Mouse (Mus musculus) thymus, adult 2 months (tissue): ENCODE measurements around the gene Gm21983. TPM values are rescaled to one million over a fixed set of nuclear protein-coding genes. Genes with fewer than 3 reads are reported as not detected.

ENCODE experiments used
- DNase-seq: peaks from one replicate; pipeline ENCODE4 v3.0.0; 2021
- H3K27ac ChIP-seq: fragments of 200-500 bp; 2 replicates; pipeline ENCODE4 v1.5.1; 2012; ENCODE audit warnings: low read length, control low read depth; ENCODE audit not compliant: control insufficient read depth, insufficient read depth
- H3K27me3 ChIP-seq: fragments of 200-500 bp; 2 replicates; pipeline ENCODE4 v1.6.1; 2012; ENCODE audit warnings: mild to moderate bottlenecking, low read length, moderate library complexity, mixed read lengths; ENCODE audit not compliant: control insufficient read depth, insufficient read depth
- H3K36me3 ChIP-seq: fragments of 200-500 bp; 2 replicates; pipeline ENCODE4 v1.6.1; 2012; ENCODE audit warnings: mild to moderate bottlenecking, low read length, moderate library complexity; ENCODE audit not compliant: control insufficient read depth, insufficient read depth
- H3K4me1 ChIP-seq: fragments of 200-500 bp; replicated peaks from 2 replicates; pipeline ENCODE4 v1.6.1; 2012; ENCODE audit warnings: low read length; ENCODE audit not compliant: control insufficient read depth, insufficient read depth
- H3K4me3 ChIP-seq: fragments of 200-500 bp; 2 replicates; pipeline ENCODE4 v1.5.1; 2012; ENCODE audit warnings: mild to moderate bottlenecking, low read length, control low read depth, moderate library complexity; ENCODE audit not compliant: control insufficient read depth, insufficient read depth
- CTCF ChIP-seq: fragments of 200-500 bp; IDR thresholded peaks from 2 replicates; pipeline ENCODE4 v1.5.1; 2012; ENCODE audit warnings: mild to moderate bottlenecking, control low read depth, low read length, moderate library complexity, borderline replicate concordance; ENCODE audit not compliant: control insufficient read depth, poor library complexity, insufficient read depth; ENCODE audit errors: extremely low read depth
- POLR2A ChIP-seq: fragments of 200-500 bp; IDR thresholded peaks from 2 replicates; pipeline ENCODE4 v1.6.1; 2012; ENCODE audit warnings: mild to moderate bottlenecking, low read length, control low read depth, moderate library complexity; ENCODE audit not compliant: control insufficient read depth, poor library complexity, insufficient read depth; ENCODE audit errors: extremely low read depth
- polyA plus RNA-seq: library from polyadenylated mRNA; depleted of rRNA; stranded (reverse); fragments of >200 nt; gene quantifications from 2 replicates; pipeline ENCODE4 v1.2.3, GENCODE M21; 2012; rRNA removed

The Gm21983 gene
- polyA plus RNA-seq, 1 experiment = not detected

- H3K4me3 ChIP-seq = no peak within 1 kb of the TSS
- no peak for DNase-seq
- no peaks in the 10 kb centered on the region for H3K4me1 ChIP-seq
- H3K36me3 ChIP-seq = no peaks in the 10 kb centered on the region
- no peak within 1 kb of the TSS for H3K27ac ChIP-seq
- TF ChIP-seq CTCF (no peak), POLR2A (no peak)
- H3K27me3 ChIP-seq = no peaks in the 10 kb centered on the region
Observed at GRCm38 (mm10) chr7:27119676-27120075, 61.2 kb downstream of the Gm21983 start, which contains the start of gene Cyp2f2. TSS of gene Cyp2f2 (plus strand) at chr7:27119909.

Other genes with a start within 250 kb of the Gm21983 start
- not detected in 2 replicates for gene Cyp2a22, start 241.7 kb downstream of the Gm21983 start, polyA plus RNA-seq
- gene Cyp2a12, start 152.0 kb downstream of the Gm21983 start, polyA plus RNA-seq = 1.0 TPM in 1 of 2 replicates, not detected in the other
- 19.2 and 24.7 TPM in 2 replicates for gene Cyp2f2, start 61.2 kb downstream of the Gm21983 start, polyA plus RNA-seq
- 0.11 TPM in 1 of 2 replicates, not detected in the other for gene Cyp2t4, start 27.4 kb downstream of the Gm21983 start, polyA plus RNA-seq
- 116 and 125 TPM in 2 replicates for gene Egln2, start 14.3 kb downstream of the Gm21983 start, polyA plus RNA-seq
- gene Rab4b, start 2.2 kb downstream of the Gm21983 start, polyA plus RNA-seq = 127 and 136 TPM in 2 replicates
- 4.0 and 5.2 TPM in 2 replicates for gene Mia, start 71 bp upstream of the Gm21983 start, polyA plus RNA-seq
- gene BC024978, start 14.7 kb upstream of the Gm21983 start, polyA plus RNA-seq = 20.4 and 20.9 TPM in 2 replicates
- gene Snrpa, start 15.2 kb upstream of the Gm21983 start, polyA plus RNA-seq = 293 and 316 TPM in 2 replicates
- 12.2 and 12.4 TPM in 2 replicates for gene Itpkc, start 47.6 kb upstream of the Gm21983 start, polyA plus RNA-seq
- 53.1 and 57.8 TPM in 2 replicates for gene Coq8b, start 51.9 kb upstream of the Gm21983 start, polyA plus RNA-seq
- 10.3 and 10.7 TPM in 2 replicates for gene Numbl, start 77.3 kb upstream of the Gm21983 start, polyA plus RNA-seq
- 48.3 and 77.5 TPM in 2 replicates for gene Ltbp4, start 156.6 kb upstream of the Gm21983 start, polyA plus RNA-seq
- 203 and 206 TPM in 2 replicates for gene Shkbp1, start 174.9 kb upstream of the Gm21983 start, polyA plus RNA-seq
- not detected in 2 replicates for gene Gm20479, start 176.3 kb upstream of the Gm21983 start, polyA plus RNA-seq